Mouse (Mus musculus): Measurements from ENCODE around the gene Gm38431. TPM values are rescaled to one million over a fixed set of nuclear protein-coding genes. Genes with fewer than 3 reads are reported as not detected.

Gm38431 gene
- 4.7 TPM in 2 replicates for total RNA-seq (2017)

GRCm38 (mm10) chr9:21091707-21092320 lies at the start of gene Gm38431, which contains the start of gene Raver1:
Gene Gm38431 (minus strand): TSS chr9:21091997.
Gene Raver1 (minus strand): TSS chr9:21092008.
- ATAC-seq (ENCODE audit: extremely low read depth, insufficient number of reproducible peaks, low FRiP score, poor library complexity, severe bottlenecking), result peak; percentile 98

- no peak for ATAC-seq (ENCODE audit: extremely low read depth, insufficient number of reproducible peaks, low FRiP score, poor library complexity, severe bottlenecking)
Measured at GRCm38 (mm10) chr9:21138386-21138785, 46.6 kb upstream of the Gm38431 start.

- ATAC-seq (ENCODE audit: extremely low read depth, insufficient number of reproducible peaks, low FRiP score, poor library complexity, severe bottlenecking), result peak; percentile 66
Measured at GRCm38 (mm10) chr9:21137229-21137628, 45.4 kb upstream of the Gm38431 start.

GRCm38 (mm10) chr9:21136401-21136800 lies 44.6 kb upstream of the Gm38431 start:
- no peak for ATAC-seq (ENCODE audit: extremely low read depth, insufficient number of reproducible peaks, low FRiP score, poor library complexity, severe bottlenecking)

GRCm38 (mm10) chr9:21135941-21136381 lies 44.2 kb upstream of the Gm38431 start:
- no peak for ATAC-seq (ENCODE audit: extremely low read depth, insufficient number of reproducible peaks, low FRiP score, poor library complexity, severe bottlenecking)

- no peak for ATAC-seq (ENCODE audit: extremely low read depth, insufficient number of reproducible peaks, low FRiP score, poor library complexity, severe bottlenecking)
Measured at GRCm38 (mm10) chr9:21135329-21135890, 43.6 kb upstream of the Gm38431 start.

GRCm38 (mm10) chr9:21134595-21135328 lies 43.0 kb upstream of the Gm38431 start:
- ATAC-seq (ENCODE audit: extremely low read depth, insufficient number of reproducible peaks, low FRiP score, poor library complexity, severe bottlenecking), result no peak

GRCm38 (mm10) chr9:21133064-21133707 lies 41.4 kb upstream of the Gm38431 start:
- no peak for ATAC-seq (ENCODE audit: extremely low read depth, insufficient number of reproducible peaks, low FRiP score, poor library complexity, severe bottlenecking)

- no peak for ATAC-seq (ENCODE audit: extremely low read depth, insufficient number of reproducible peaks, low FRiP score, poor library complexity, severe bottlenecking)
Measured at GRCm38 (mm10) chr9:21132102-21132775, 40.4 kb upstream of the Gm38431 start.

GRCm38 (mm10) chr9:21131059-21131956 lies 39.5 kb upstream of the Gm38431 start, which contains the start of gene Tyk2:
Gene Tyk2 (minus strand): TSS chr9:21131243.
- peak; percentile 97 for ATAC-seq (ENCODE audit: extremely low read depth, insufficient number of reproducible peaks, low FRiP score, poor library complexity, severe bottlenecking)

GRCm38 (mm10) chr9:21126259-21126627 lies 34.4 kb upstream of the Gm38431 start:
- ATAC-seq (ENCODE audit: extremely low read depth, insufficient number of reproducible peaks, low FRiP score, poor library complexity, severe bottlenecking), result no peak

GRCm38 (mm10) chr9:21125502-21126258 lies 33.9 kb upstream of the Gm38431 start:
- ATAC-seq (ENCODE audit: extremely low read depth, insufficient number of reproducible peaks, low FRiP score, poor library complexity, severe bottlenecking), result no peak

- ATAC-seq (ENCODE audit: extremely low read depth, insufficient number of reproducible peaks, low FRiP score, poor library complexity, severe bottlenecking), result no peak
Measured at GRCm38 (mm10) chr9:21124837-21125236, 33.0 kb upstream of the Gm38431 start.

- ATAC-seq (ENCODE audit: extremely low read depth, insufficient number of reproducible peaks, low FRiP score, poor library complexity, severe bottlenecking), result no peak
Measured at GRCm38 (mm10) chr9:21121483-21121882, 29.7 kb upstream of the Gm38431 start.

- ATAC-seq (ENCODE audit: extremely low read depth, insufficient number of reproducible peaks, low FRiP score, poor library complexity, severe bottlenecking), result no peak
Measured at GRCm38 (mm10) chr9:21117073-21117472, 25.3 kb upstream of the Gm38431 start.

GRCm38 (mm10) chr9:21115105-21115504 lies 23.3 kb upstream of the Gm38431 start:
- no peak for ATAC-seq (ENCODE audit: extremely low read depth, insufficient number of reproducible peaks, low FRiP score, poor library complexity, severe bottlenecking)

- no peak for ATAC-seq (ENCODE audit: extremely low read depth, insufficient number of reproducible peaks, low FRiP score, poor library complexity, severe bottlenecking)
Measured at GRCm38 (mm10) chr9:21114190-21114589, 22.4 kb upstream of the Gm38431 start.
